Mouse (Mus musculus) embryonic stem cell, embryonic (primary cell): ENCODE data around the gene Adamtsl2.

Experiments used
- CTCF ChIA-PET, 4 experiments: fragments of 300-600 bp in 2 of 4; fragments of 350-600 bp in 2 of 4; sonication (Branson Sonifier 250); formaldehyde crosslinking; loops; one replicate each; lab custom pipeline; 2022; ENCODE audit warnings: inconsistent platforms in 2 of 4; lab: Charles Lee
- POLR2A ChIA-PET, 4 experiments: fragments of 300-600 bp in 2 of 4; fragments of 350-600 bp in 2 of 4; sonication (Branson Sonifier 250); formaldehyde crosslinking; loops; one replicate each; lab custom pipeline; 2022; ENCODE audit warnings: antibody characterized with exemption in 4 of 4, inconsistent platforms in 1 of 4; lab: Charles Lee

Gene Adamtsl2

DNA sequence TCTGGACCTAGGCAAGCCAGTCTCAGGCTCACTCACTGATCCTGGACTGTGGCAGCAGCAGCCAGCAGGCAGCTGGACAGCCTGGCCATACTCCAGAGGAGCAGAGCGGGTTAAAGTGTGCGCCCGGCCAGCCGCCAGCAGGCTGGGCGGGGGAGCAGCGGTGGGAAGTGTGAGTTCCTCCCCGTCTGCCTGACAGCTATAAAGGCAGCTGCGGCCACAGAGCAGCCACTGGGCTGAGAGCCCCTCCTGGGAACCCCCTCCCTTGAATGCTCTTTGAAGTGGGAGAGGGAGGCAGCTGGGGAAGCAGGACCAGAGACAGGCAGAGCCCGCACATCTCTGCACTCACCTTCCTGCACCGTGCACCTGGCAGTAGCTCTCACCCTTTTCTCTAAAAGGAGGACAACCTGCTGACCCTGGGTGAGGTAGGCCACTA lies at the start of gene Adamtsl2:
TSS of gene Adamtsl2 (plus strand) at position 228 of the 433 bp plus-strand sequence.
- POLR2A ChIA-PET: interaction anchor here in 2 of 4 experiments (0.6 to 0.8 kb wide), 2 partner anchors 101 to 349 kb away, joined by 3 read pairs; no protein-coding TSS in a partner anchor

GRCm38 (mm10) chr2:27032361-27032760 lies 46.8 kb upstream of the Adamtsl2 start:
- ChIA-PET CTCF (interaction anchor here (0.7 to 1.8 kb wide), 4 partner anchors 14 to 42 kb away, joined by 3 to 13 read pairs (median 4); no protein-coding TSS in a partner anchor), POLR2A (interaction anchor here in 2 of 4 experiments (0.7 to 2.2 kb wide), 4 partner anchors 15 to 397 kb away, joined by 3 to 9 read pairs (median 3); partner anchors contain the start of genes Med22 (in 1 of the 2) and Rpl7a (in 1 of the 2))

More for the DNA sequence above, at the start of gene Adamtsl2:
- CTCF ChIA-PET: interaction anchor here in 3 of 4 experiments (1.0 to 3.5 kb wide), 5 partner anchors 47 to 158 kb away, joined by 3 to 32 read pairs (median 8); no protein-coding TSS in a partner anchor

DNA sequence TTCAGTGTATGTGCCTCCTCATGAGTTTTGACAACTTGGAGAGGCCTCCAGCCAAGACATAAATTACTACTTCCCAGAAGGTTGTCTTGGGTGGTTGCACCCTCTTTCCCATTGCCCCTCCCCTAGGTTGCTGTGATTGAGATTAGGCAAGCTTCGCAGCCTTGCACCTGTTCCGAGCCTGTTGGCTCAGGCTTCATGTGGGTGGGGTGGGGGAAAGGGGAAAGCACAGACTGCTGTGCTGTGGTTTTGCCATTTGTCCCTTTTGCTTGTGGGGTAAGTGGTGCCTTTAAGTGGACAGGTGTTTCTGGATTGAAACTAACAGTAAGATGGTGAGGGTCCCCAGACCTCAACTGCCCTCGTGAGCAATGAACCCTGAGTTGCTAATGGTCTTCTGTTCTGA lies 43.2 kb upstream of the Adamtsl2 start:
- POLR2A ChIA-PET: interaction anchor here in 1 of 4 experiments (0.9 kb wide), 1 partner anchor 400 kb away, joined by 3 read pairs; no protein-coding TSS in a partner anchor

DNA sequence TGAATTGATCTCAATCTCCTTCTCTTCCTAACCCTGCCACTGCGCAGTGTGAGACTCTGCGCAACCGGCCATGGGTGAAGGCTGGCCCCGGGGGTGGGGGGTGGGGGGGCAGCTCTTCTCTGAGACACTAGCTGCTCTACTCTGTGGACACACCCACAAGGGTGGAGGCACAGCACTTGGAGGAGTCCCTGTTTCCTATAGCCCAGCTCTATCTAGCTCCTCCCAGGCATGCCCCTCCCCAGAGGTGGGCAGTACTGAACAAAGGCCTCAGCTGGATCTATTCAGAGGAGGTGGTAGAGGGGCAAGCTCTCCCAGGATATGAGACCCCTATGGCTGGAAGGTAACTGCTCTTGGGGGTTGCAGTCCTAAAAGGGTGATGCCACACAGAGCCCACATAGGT lies 42.2 kb upstream of the Adamtsl2 start:
- ChIA-PET CTCF (interaction anchor here in 3 of 4 experiments (0.7 to 8.7 kb wide), 9 partner anchors 9 to 209 kb away, joined by 3 to 99 read pairs (median 12); partner anchors contain the start of gene Slc2a6 (in 1 of the 3)), POLR2A (no interaction called here)

More for the DNA sequence above, 43.2 kb upstream of the Adamtsl2 start:
- CTCF ChIA-PET: interaction anchor here in 2 of 4 experiments (5.8 to 8.7 kb wide), 2 partner anchors 18 to 199 kb away, joined by 62 to 99 read pairs; no protein-coding TSS in a partner anchor

- ChIA-PET POLR2A (interaction anchor here (0.6 to 2.1 kb wide), 24 partner anchors 11 to 695 kb away, joined by 3 to 7 read pairs (median 4); partner anchors contain the start of genes Surf1 (in 2 of the 4), Surf2 (in 2 of the 4), Slc2a6 (in 1 of the 4) and Surf6 (in 1 of the 4)), CTCF (interaction anchor here (0.5 to 8.7 kb wide), 80 partner anchors 8 to 713 kb away, joined by 3 to 99 read pairs (median 4); partner anchors contain the start of genes Slc2a6 (in 3 of the 4), Adamts13 (in 1 of the 4), Agpat2 (in 1 of the 4) and Surf6 (in 1 of the 4))
These were observed 40.6 kb upstream of the Adamtsl2 start for GRCm38 (mm10) chr2:27038596-27038995.

GRCm38 (mm10) chr2:27039286-27039685 lies 39.9 kb upstream of the Adamtsl2 start:
- CTCF ChIA-PET: interaction anchor here (0.5 to 8.7 kb wide), 63 partner anchors 8 to 714 kb away, joined by 3 to 99 read pairs (median 4); partner anchors contain the start of genes Slc2a6 (in 3 of the 4), Adamts13 (in 1 of the 4) and Agpat2 (in 1 of the 4)
- POLR2A ChIA-PET: interaction anchor here in 3 of 4 experiments (0.5 to 2.1 kb wide), 15 partner anchors 12 to 696 kb away, joined by 3 to 7 read pairs (median 3); partner anchors contain the start of genes Slc2a6 (in 1 of the 3) and Surf6 (in 1 of the 3)

GRCm38 (mm10) chr2:27042131-27042844 lies 36.9 kb upstream of the Adamtsl2 start:
- CTCF ChIA-PET: interaction anchor here in 3 of 4 experiments (0.7 to 8.7 kb wide), 10 partner anchors 24 to 386 kb away, joined by 3 to 99 read pairs (median 4); partner anchors contain the start of gene Fam163b (in 1 of the 3)
- POLR2A ChIA-PET: interaction anchor here in 1 of 4 experiments (0.7 kb wide), 1 partner anchor 438 kb away, joined by 4 read pairs; the partner anchor contains the start of gene Agpat2

- POLR2A ChIA-PET: interaction anchor here in 1 of 4 experiments (1.0 to 1.6 kb wide), 4 partner anchors 16 to 439 kb away, joined by 3 to 4 read pairs (median 4); partner anchors contain the start of genes Agpat2 and Slc2a6
These were observed 35.7 kb upstream of the Adamtsl2 start for GRCm38 (mm10) chr2:27043461-27043860.

DNA sequence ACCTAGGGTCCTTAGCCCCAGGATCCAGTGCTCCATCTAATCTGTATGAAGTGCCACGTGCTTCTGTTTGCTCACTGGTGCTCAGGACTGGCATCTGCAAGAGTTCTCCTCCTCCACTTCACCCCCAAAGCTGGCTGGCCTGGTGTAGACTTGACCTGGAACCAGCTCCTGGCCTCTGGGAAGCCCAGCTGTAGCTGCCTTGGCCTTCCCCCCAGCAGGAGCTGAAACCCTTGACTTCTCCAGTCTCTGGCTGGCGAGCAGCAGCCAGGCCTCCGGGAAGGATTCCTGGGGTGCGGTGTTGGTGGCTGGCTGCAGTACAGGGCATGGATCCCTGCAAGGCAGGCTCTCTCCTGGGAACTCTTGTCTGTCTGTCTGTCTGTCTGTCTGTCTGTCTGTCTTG lies 35.0 kb upstream of the Adamtsl2 start:
- ChIA-PET CTCF (interaction anchor here (0.6 to 8.7 kb wide), 26 partner anchors 11 to 398 kb away, joined by 3 to 99 read pairs (median 3); partner anchors contain the start of genes Sardh (in 2 of the 4), Brd3os (in 1 of the 4), Mymk (in 1 of the 4) and Slc2a6 (in 1 of the 4)), POLR2A (interaction anchor here in 1 of 4 experiments (1.0 to 1.6 kb wide), 3 partner anchors 26 to 440 kb away, joined by 3 to 4 read pairs (median 4); partner anchors contain the start of gene Agpat2)

More at GRCm38 (mm10) chr2:27043461-27043860, 35.7 kb upstream of the Adamtsl2 start:
- CTCF ChIA-PET: interaction anchor here (0.6 to 8.7 kb wide), 31 partner anchors 10 to 1221 kb away, joined by 3 to 99 read pairs (median 3); partner anchors contain the start of genes Sardh (in 2 of the 4), Slc2a6 (in 2 of the 4), Brd3os (in 1 of the 4) and Mymk (in 1 of the 4)

DNA sequence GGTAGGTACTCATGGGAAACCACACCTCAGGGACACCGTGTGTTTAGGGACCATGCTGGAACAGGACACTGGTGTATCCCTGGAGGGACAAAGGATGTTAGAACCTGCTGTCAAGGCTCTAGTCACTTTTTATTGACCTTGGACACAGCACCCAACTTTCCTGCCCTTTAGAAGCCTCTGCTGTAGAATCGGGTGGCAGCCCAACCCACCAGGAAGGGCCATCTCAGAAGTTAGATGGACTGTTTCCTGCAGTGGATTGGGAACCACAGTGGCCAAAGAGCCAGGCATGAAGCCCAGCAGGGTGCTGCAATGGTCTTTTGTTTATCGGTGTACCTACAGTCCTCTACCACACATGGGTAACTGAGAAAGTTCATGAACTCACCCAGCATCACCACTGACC lies 34.5 kb upstream of the Adamtsl2 start:
- POLR2A ChIA-PET: interaction anchor here in 2 of 4 experiments (0.9 to 1.6 kb wide), 3 partner anchors 27 to 408 kb away, joined by 3 to 4 read pairs (median 4); no protein-coding TSS in a partner anchor
- CTCF ChIA-PET: interaction anchor here in 3 of 4 experiments (1.2 to 8.7 kb wide), 6 partner anchors 27 to 383 kb away, joined by 3 to 99 read pairs (median 7); partner anchors contain the start of gene Vav2 (in 1 of the 3)

DNA sequence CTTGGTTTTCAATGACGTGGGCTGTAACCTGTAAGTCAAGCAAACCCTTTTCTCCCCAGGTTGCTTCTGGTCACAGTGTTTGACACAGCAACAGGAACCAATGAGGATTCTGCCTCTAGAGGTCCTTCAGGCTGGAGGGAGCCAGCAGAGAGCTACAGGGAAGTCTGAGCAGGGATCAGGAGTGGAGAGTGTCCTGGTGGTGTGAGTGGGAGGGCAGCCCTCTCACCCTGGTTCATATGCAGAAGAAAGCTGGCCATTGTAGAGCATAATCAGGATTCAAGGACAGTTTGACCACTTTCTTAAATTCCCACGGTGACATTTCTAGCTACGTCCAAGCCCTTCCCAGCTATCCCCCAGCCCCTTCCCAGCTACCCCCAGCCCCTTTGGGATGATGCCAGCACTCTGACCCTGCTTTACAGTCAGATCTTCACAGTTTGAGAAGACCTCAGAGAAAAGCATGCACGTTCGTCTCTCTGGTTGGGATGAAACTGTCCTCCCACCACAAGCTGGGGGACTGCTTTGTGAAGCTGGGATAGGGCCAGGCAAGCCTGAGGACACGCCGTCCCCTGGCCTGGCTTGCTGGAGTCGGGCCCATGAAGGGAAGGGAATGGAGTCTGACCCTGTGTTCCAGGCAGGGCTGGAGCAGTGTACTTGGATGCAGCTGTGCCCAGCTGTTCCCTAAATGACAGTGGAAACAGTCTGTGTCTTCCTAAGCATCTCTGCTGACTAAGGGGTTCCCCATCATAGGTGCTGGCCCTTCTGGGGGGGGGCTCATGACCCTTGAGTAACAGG lies 33.0 kb upstream of the Adamtsl2 start:
- CTCF ChIA-PET: interaction anchor here in 3 of 4 experiments (0.6 to 1.3 kb wide), 7 partner anchors 79 to 392 kb away, joined by 3 to 4 read pairs (median 3); no protein-coding TSS in a partner anchor

DNA sequence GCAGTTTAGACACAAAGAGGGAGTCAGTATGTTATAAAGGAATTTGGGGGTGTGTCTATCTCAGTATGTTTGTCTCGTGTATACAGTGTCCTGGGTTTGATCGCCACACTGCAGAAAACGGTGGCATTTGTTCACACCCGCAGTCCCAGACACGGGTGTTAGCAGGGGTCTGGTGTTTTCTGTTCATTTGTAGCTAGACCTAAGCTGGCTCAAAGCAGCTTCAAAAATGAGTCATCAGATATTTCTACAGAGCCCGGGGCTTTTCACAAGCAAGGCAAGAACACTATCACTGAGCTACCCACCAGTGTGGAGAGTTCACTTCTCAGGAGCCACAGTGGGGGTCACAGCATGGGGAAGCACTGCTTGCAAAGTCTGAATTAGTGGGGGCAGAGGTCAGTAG lies 29.8 kb upstream of the Adamtsl2 start:
- CTCF ChIA-PET: interaction anchor here in 3 of 4 experiments (0.6 to 2.2 kb wide), 3 partner anchors 10 to 187 kb away, joined by 4 to 7 read pairs (median 7); no protein-coding TSS in a partner anchor
- POLR2A ChIA-PET: interaction anchor here in 1 of 4 experiments (0.6 kb wide), 1 partner anchor 1300 kb away, joined by 3 read pairs; no protein-coding TSS in a partner anchor

More for the DNA sequence above, 33.0 kb upstream of the Adamtsl2 start:
- POLR2A ChIA-PET: no interaction called here

GRCm38 (mm10) chr2:27058251-27058650 lies 20.9 kb upstream of the Adamtsl2 start:
- ChIA-PET POLR2A (interaction anchor here in 1 of 4 experiments (0.7 kb wide), 1 partner anchor 811 kb away, joined by 3 read pairs; no protein-coding TSS in a partner anchor), CTCF (no interaction called here)

GRCm38 (mm10) chr2:27058751-27059150 lies 20.4 kb upstream of the Adamtsl2 start:
- ChIA-PET CTCF (no interaction called here), POLR2A (no interaction called here)

DNA sequence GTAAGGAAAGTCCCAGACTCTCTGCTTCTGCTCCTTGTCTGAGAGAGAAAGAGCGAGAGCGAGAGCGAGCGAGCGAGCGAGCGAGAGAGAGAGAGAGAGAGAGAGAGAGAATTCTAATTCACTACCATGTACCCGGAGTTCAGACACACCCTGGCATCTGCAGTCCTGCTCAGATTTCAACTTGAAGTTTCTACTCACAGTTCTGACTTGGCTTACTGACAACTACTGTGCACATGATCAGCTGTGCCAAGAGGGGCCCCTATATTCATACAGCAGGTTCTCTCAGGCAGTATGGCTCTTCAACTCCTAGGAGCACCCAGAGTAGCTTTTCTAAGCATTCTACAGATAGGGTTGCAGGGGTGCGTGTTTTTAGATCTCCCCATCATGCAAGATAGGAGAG lies 20.0 kb upstream of the Adamtsl2 start:
- CTCF ChIA-PET: no interaction called here
- POLR2A ChIA-PET: no interaction called here

- ChIA-PET CTCF (no interaction called here), POLR2A (no interaction called here)
These were observed 12.1 kb upstream of the Adamtsl2 start for GRCm38 (mm10) chr2:27067124-27067523.
